Mouse (Mus musculus): ENCODE data around the gene Mvd.

DNA sequence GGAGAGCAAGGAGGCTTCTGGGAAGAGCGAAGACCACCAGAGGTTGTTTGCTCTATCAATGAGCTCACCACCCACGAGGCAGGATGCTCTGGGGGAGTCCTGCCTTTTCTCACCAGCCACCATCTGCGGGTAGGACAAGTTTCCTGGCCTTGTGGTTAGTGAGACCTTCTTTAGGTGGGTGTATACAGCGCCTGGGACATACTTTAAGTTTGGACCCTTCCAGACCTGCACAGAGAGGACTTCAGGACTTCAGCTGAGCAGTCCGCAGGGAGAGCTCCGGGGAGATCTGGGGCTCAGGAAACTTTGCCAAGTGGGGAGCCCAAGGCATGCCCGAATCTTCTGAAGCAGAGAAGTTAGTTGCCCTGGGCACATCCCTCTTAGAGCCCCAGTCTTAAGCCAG is 16.8 kb upstream of the Mvd start:
- TF ChIP-seq CTCF (IDR thresholded peaks at IDR 0.05; ENCODE audit: low read depth) (no peak), EP300 (IDR thresholded peaks at IDR 0.05; ENCODE audit: low read depth) (no peak)
